Mouse (Mus musculus) CH12.LX (cell line): ENCODE measurements at regions not wholly inside any gene's neighbourhood (a gene's known extent, or its start where the extent isn't known, plus 50 kb on each side); places are given as distances from the start of the nearest gene placed in this dataset.

Source experiments
- DNase-seq: peaks from one replicate; pipeline ENCODE4 v3.0.0-alpha.2; 2013; ENCODE audit errors: extremely low read depth
- H3K27ac ChIP-seq: 2 replicates; pipeline ENCODE4 v1.5.1; 2012; ENCODE audit warnings: low read depth, mild to moderate bottlenecking, control low read depth, moderate library complexity; ENCODE audit not compliant: insufficient read depth
- H3K27me3 ChIP-seq: replicated peaks from 2 replicates; pipeline ENCODE3; 2012; ENCODE audit warnings: inconsistent platforms
- H3K36me3 ChIP-seq, 2 experiments: replicated peaks in 1 of 2; 2 replicates each; pipeline versions ENCODE3 to v1.6.1; 2012; ENCODE audit warnings: inconsistent platforms in 1 of 2, low read length in 1 of 2, mild to moderate bottlenecking in 1 of 2, mixed read lengths in 1 of 2, moderate library complexity in 1 of 2; ENCODE audit not compliant: control insufficient read depth in 1 of 2, insufficient read depth in 1 of 2
- H3K4me1 ChIP-seq, 2 experiments: 2 replicates each; pipeline ENCODE4 v1.6.1; 2012; ENCODE audit warnings: inconsistent platforms in 1 of 2, moderate library complexity in 1 of 2; ENCODE audit not compliant: insufficient read depth in 2 of 2, control insufficient read depth in 1 of 2
- H3K4me2 ChIP-seq: 2 replicates; pipeline ENCODE4 v1.6.1; 2012; ENCODE audit warnings: low read depth, mild to moderate bottlenecking, control low read depth; ENCODE audit not compliant: poor library complexity, insufficient read depth, severe bottlenecking
- H3K4me3 ChIP-seq, 3 experiments: fragments of 150-350 bp in 1 of 3; sonication (generic) in 1 of 3; replicated peaks in 1 of 3; 2 replicates each; pipeline versions ENCODE3 to v1.5.1; 2011 to 2012; ENCODE audit warnings: low read depth in 2 of 3, low read length in 2 of 3, mild to moderate bottlenecking in 2 of 3, moderate library complexity in 2 of 3, control low read depth in 1 of 3, improper control_type of control experiment in 1 of 3, inconsistent platforms in 1 of 3, mixed read lengths in 1 of 3; ENCODE audit not compliant: poor library complexity in 1 of 3
- H3K79me2 ChIP-seq: replicated peaks from 2 replicates; pipeline ENCODE4 v1.6.1; 2012; ENCODE audit warnings: mild to moderate bottlenecking, moderate library complexity; ENCODE audit not compliant: control insufficient read depth, poor library complexity, insufficient read depth, severe bottlenecking; ENCODE audit errors: extremely low read depth
- H3K9ac ChIP-seq: 2 replicates; pipeline ENCODE4 v1.6.1; 2012; ENCODE audit warnings: low read depth, mild to moderate bottlenecking, control low read depth, moderate library complexity; ENCODE audit not compliant: insufficient read depth
- H3K9me3 ChIP-seq: replicated peaks from 2 replicates; pipeline ENCODE3; 2012; ENCODE audit warnings: low read length, inconsistent platforms, mixed read lengths
- BHLHE40 ChIP-seq: IDR thresholded peaks from 2 replicates; pipeline ENCODE4 v1.6.1; 2011; ENCODE audit warnings: mild to moderate bottlenecking, low read depth, low read length, improper control_type of control experiment
- CHD1 ChIP-seq: IDR thresholded peaks from 2 replicates; pipeline ENCODE4 v1.6.1; 2012; ENCODE audit warnings: low read depth, low read length, improper control_type of control experiment, inconsistent platforms
- CHD2 ChIP-seq: IDR thresholded peaks from 2 replicates; pipeline ENCODE4 v1.6.1; 2011; ENCODE audit warnings: low read length, improper control_type of control experiment
- CTCF ChIP-seq, 2 experiments: IDR thresholded peaks in 1 of 2; conservative IDR thresholded peaks in 1 of 2; 2 replicates each; pipeline ENCODE4 v1.5.1; 2011 to 2012; ENCODE audit warnings: low read depth in 2 of 2, low read length in 2 of 2, improper control_type of control experiment in 1 of 2, inconsistent platforms in 1 of 2, mild to moderate bottlenecking in 1 of 2, moderate library complexity in 1 of 2
- E2F4 ChIP-seq: IDR thresholded peaks from 2 replicates; pipeline ENCODE4 v1.6.1; 2011; ENCODE audit warnings: low read depth, low read length, improper control_type of control experiment; ENCODE audit not compliant: insufficient replicate concordance
- ELF1 ChIP-seq: IDR thresholded peaks from 2 replicates; pipeline ENCODE4 v1.6.1; 2014; ENCODE audit warnings: low read depth, mild to moderate bottlenecking, inconsistent platforms, low read length, improper control_type of control experiment
- ETS1 ChIP-seq: conservative IDR thresholded peaks from 2 replicates; pipeline ENCODE4 v1.6.1; 2012; ENCODE audit warnings: low read depth, mild to moderate bottlenecking, inconsistent platforms, low read length, improper control_type of control experiment, moderate library complexity
- IRF4 ChIP-seq: IDR thresholded peaks from 2 replicates; pipeline ENCODE4 v1.6.1; 2014; ENCODE audit warnings: low read depth, mild to moderate bottlenecking, inconsistent platforms, low read length, improper control_type of control experiment
- JUN ChIP-seq: IDR thresholded peaks from 2 replicates; pipeline ENCODE4 v1.6.1; 2011; ENCODE audit warnings: low read depth, mild to moderate bottlenecking, low read length, improper control_type of control experiment, moderate library complexity; ENCODE audit not compliant: insufficient read depth
- KAT2A ChIP-seq: IDR thresholded peaks from 2 replicates; pipeline ENCODE4 v1.6.1; 2012; ENCODE audit warnings: low read length, improper control_type of control experiment, inconsistent platforms; ENCODE audit not compliant: insufficient replicate concordance
- MAFK ChIP-seq: IDR thresholded peaks from 2 replicates; pipeline ENCODE4 v1.6.1; 2011; ENCODE audit warnings: low read length, improper control_type of control experiment; ENCODE audit not compliant: insufficient replicate concordance
- MAX ChIP-seq: IDR thresholded peaks from 2 replicates; pipeline ENCODE4 v1.6.1; 2011; ENCODE audit warnings: low read length, improper control_type of control experiment
- MEF2A ChIP-seq: IDR thresholded peaks from 2 replicates; pipeline ENCODE4 v1.6.1; 2014; ENCODE audit warnings: low read depth, mild to moderate bottlenecking, inconsistent platforms, low read length, improper control_type of control experiment, borderline replicate concordance
- MXI1 ChIP-seq: IDR thresholded peaks from 2 replicates; pipeline ENCODE4 v1.6.1; 2011; ENCODE audit warnings: mild to moderate bottlenecking, low read depth, low read length, improper control_type of control experiment
- MYC ChIP-seq: IDR thresholded peaks from 2 replicates; pipeline ENCODE4 v1.6.1; 2011; ENCODE audit warnings: low read depth, mild to moderate bottlenecking, improper control_type of control experiment, low read length
- NELFE ChIP-seq: IDR thresholded peaks from 2 replicates; pipeline ENCODE4 v1.6.1; 2011; ENCODE audit warnings: low read depth, low read length, improper control_type of control experiment
- NRF1 ChIP-seq: IDR thresholded peaks from 2 replicates; pipeline ENCODE4 v1.6.1; 2014; ENCODE audit warnings: low read depth, mild to moderate bottlenecking, inconsistent platforms, low read length, improper control_type of control experiment, moderate library complexity
- POLR2A ChIP-seq: IDR thresholded peaks from 2 replicates; pipeline ENCODE4 v1.6.1; 2011; ENCODE audit warnings: low read depth, mild to moderate bottlenecking, improper control_type of control experiment, low read length
- POLR2AphosphoS2 ChIP-seq: IDR thresholded peaks from 2 replicates; pipeline ENCODE4 v1.6.1; 2011; ENCODE audit warnings: low read depth, low read length, improper control_type of control experiment
- RAD21 ChIP-seq: IDR thresholded peaks from 2 replicates; pipeline ENCODE4 v1.6.1; 2011; ENCODE audit warnings: low read depth, mild to moderate bottlenecking, low read length, improper control_type of control experiment, moderate library complexity
- RCOR1 ChIP-seq: conservative IDR thresholded peaks from 2 replicates; pipeline ENCODE4 v1.6.1; 2012; ENCODE audit warnings: low read depth, mild to moderate bottlenecking, inconsistent platforms, low read length, improper control_type of control experiment
- SIN3A ChIP-seq: IDR thresholded peaks from 2 replicates; pipeline ENCODE4 v1.6.1; 2012; ENCODE audit warnings: low read length, improper control_type of control experiment, inconsistent platforms
- SMC3 ChIP-seq: IDR thresholded peaks from 2 replicates; pipeline ENCODE4 v1.6.1; 2011; ENCODE audit warnings: low read depth, low read length, improper control_type of control experiment
- TBP ChIP-seq: conservative IDR thresholded peaks from 2 replicates; pipeline ENCODE4 v1.6.1; 2011; ENCODE audit warnings: low read depth, low read length, improper control_type of control experiment
- TCF12 ChIP-seq: IDR thresholded peaks from 2 replicates; pipeline ENCODE4 v1.6.1; 2014; ENCODE audit warnings: low read depth, mild to moderate bottlenecking, inconsistent platforms, low read length, improper control_type of control experiment
- USF1 ChIP-seq: IDR thresholded peaks from 2 replicates; pipeline ENCODE4 v1.6.1; 2014; ENCODE audit warnings: low read depth, mild to moderate bottlenecking, inconsistent platforms, low read length, improper control_type of control experiment
- ZC3H11A ChIP-seq: IDR thresholded peaks from 2 replicates; pipeline ENCODE4 v1.6.1; 2012; ENCODE audit warnings: low read depth, mild to moderate bottlenecking, inconsistent platforms, low read length, improper control_type of control experiment
- ZMIZ1 ChIP-seq: IDR thresholded peaks from 2 replicates; pipeline ENCODE4 v1.6.1; 2012; ENCODE audit warnings: low read depth, mild to moderate bottlenecking, inconsistent platforms, low read length, improper control_type of control experiment
- dilution Hi-C: fragments of 300-500 bp; cut with MboI; formaldehyde crosslinking; loops from 2 replicates; pipeline ENCODE4 v1.14.3; 2020; ENCODE audit warnings: low sequenced_read_pairs; ENCODE audit not compliant: extremely low pct_unique_long_range_greater_than_20kb, extremely low pct_ligation_motif_present
- in situ Hi-C: fragments of 300-500 bp; cut with MboI; formaldehyde crosslinking; loops from 3 replicates; pipeline ENCODE4 v1.14.3; 2019; ENCODE audit warnings: low sequenced_read_pairs, low pct_ligation_motif_present, low pct_unique_long_range_greater_than_20kb, mixed read lengths

GRCm38 (mm10) chr6:135629236-135629635, 266.9 kb downstream of the Emp1 start:
- TF ChIP-seq RAD21 (no peak), RCOR1 (no peak), CHD1 (no peak), USF1 (no peak)
- TF ChIP-seq, all 38 proteins: peak for 0
- no peaks in the 10 kb centered on the region for H3K36me3 ChIP-seq
- no peaks in the 10 kb centered on the region for H3K27me3 ChIP-seq
- H3K79me2 ChIP-seq = no peaks in the 10 kb centered on the region
- DNase-seq = no peak
- peaks cover 40% of the 10 kb centered on the region for H3K9me3 ChIP-seq
- no peak overlapping the region for H3K4me3 ChIP-seq
- H3K4me1 ChIP-seq = no peaks in the 10 kb centered on the region
- no peak overlapping the region for H3K27ac ChIP-seq
- dilution Hi-C loops = no loop called here
- H3K9ac ChIP-seq = no peak overlapping the region
- no peak overlapping the region for H3K4me2 ChIP-seq
- in situ Hi-C loops = no loop called here

GRCm38 (mm10) chr6:135632671-135633070, 270.3 kb downstream of the Emp1 start:
- no peak overlapping the region for H3K27ac ChIP-seq
- no peak overlapping the region for H3K9ac ChIP-seq
- no peaks in the 10 kb centered on the region for H3K79me2 ChIP-seq
- no peak overlapping the region for H3K4me2 ChIP-seq
- H3K27me3 ChIP-seq = no peaks in the 10 kb centered on the region
- H3K4me3 ChIP-seq = no peak overlapping the region
- no peak for DNase-seq
- dilution Hi-C loops = no loop called here
- H3K9me3 ChIP-seq = peaks cover 52% of the 10 kb centered on the region
- in situ Hi-C loops = no loop called here
- no peaks in the 10 kb centered on the region for H3K36me3 ChIP-seq
- TF ChIP-seq MYC (no peak), NELFE (no peak), MAX (no peak), ZC3H11A (no peak), E2F4 (no peak), MAFK (no peak), SMC3 (no peak), USF1 (no peak), BHLHE40 (no peak), KAT2A (no peak), TBP (no peak)
- no peaks in the 10 kb centered on the region for H3K4me1 ChIP-seq

GRCm38 (mm10) chr6:135636648-135637047, 274.3 kb downstream of the Emp1 start:
- no peak for DNase-seq
- H3K4me2 ChIP-seq = no peak overlapping the region
- dilution Hi-C loops (no loop called here), in situ Hi-C loops (no loop called here)
- no peak overlapping the region for H3K27ac ChIP-seq
- no peaks in the 10 kb centered on the region for H3K36me3 ChIP-seq
- no peaks in the 10 kb centered on the region for H3K27me3 ChIP-seq
- no peak overlapping the region for H3K9ac ChIP-seq
- H3K4me3 ChIP-seq = no peak overlapping the region
- peaks cover 66% of the 10 kb centered on the region for H3K9me3 ChIP-seq
- TF ChIP-seq KAT2A = no peak
- no peak for TF ChIP-seq MEF2A
- TF ChIP-seq ETS1 = no peak
- TF ChIP-seq POLR2AphosphoS2 = no peak
- no peak for TF ChIP-seq TCF12
- no peak for TF ChIP-seq JUN
- TF ChIP-seq IRF4 = no peak
- TF ChIP-seq SMC3 = no peak
- TF ChIP-seq MAFK = no peak
- TF ChIP-seq E2F4 = no peak
- TF ChIP-seq SIN3A = no peak
- no peak for TF ChIP-seq MXI1
- TF ChIP-seq CHD2 = no peak
- TF ChIP-seq POLR2A = no peak
- no peak for TF ChIP-seq ELF1
- no peak for TF ChIP-seq CTCF (conservative IDR thresholded peaks at IDR 0.05 in 1 of 2, IDR thresholded peaks at IDR 0.05 in 1 of 2; ENCODE audit: low read depth in 2 of 2, low read length in 2 of 2)
- no peak for TF ChIP-seq USF1
- no peak for TF ChIP-seq NRF1
- TF ChIP-seq BHLHE40 = no peak
- TF ChIP-seq ZMIZ1 = no peak
- no peaks in the 10 kb centered on the region for H3K79me2 ChIP-seq
- H3K4me1 ChIP-seq = no peaks in the 10 kb centered on the region
